Mouse (Mus musculus) forebrain, embryonic 12.5 days (tissue): ENCODE data around the gene Galk1. TPM values are rescaled to one million over a fixed set of nuclear protein-coding genes. Genes with fewer than 3 reads are reported as not detected.
A peak's percentile ranks its signal among the peaks of the same experiment; 100 is the strongest.
"Not testable (repeated sequence)": the region's sequence is repeated elsewhere in the genome, so short reads cannot be mapped to it uniquely, and the experiment has no call there.

ENCODE experiments used
- ATAC-seq: fragments of 200-750 bp; cut with Nextera tagmentation; 2 replicates; pipeline ENCODE4 v1.8.0; 2017; ENCODE audit warnings: moderate TSS enrichment; ENCODE audit not compliant: low FRiP score
- H3K27ac ChIP-seq: fragments of 300-500 bp; sonication (generic); 2 replicates; pipeline ENCODE4 v1.5.1; 2016; ENCODE audit warnings: mild to moderate bottlenecking
- H3K27me3 ChIP-seq: fragments of 300-500 bp; sonication (generic); 2 replicates; pipeline ENCODE4 v1.6.1; 2016; ENCODE audit warnings: mild to moderate bottlenecking
- H3K36me3 ChIP-seq: fragments of 300-500 bp; sonication (generic); replicated peaks from 2 replicates; pipeline ENCODE4 v1.6.1; 2016; ENCODE audit warnings: mild to moderate bottlenecking
- H3K4me1 ChIP-seq: fragments of 300-500 bp; sonication (generic); 2 replicates; pipeline ENCODE4 v1.6.1; 2016
- H3K4me2 ChIP-seq: fragments of 300-500 bp; sonication (generic); 2 replicates; pipeline ENCODE4 v1.6.1; 2016; ENCODE audit warnings: mild to moderate bottlenecking, moderate library complexity
- H3K4me3 ChIP-seq: fragments of 300-500 bp; sonication (generic); replicated peaks from 2 replicates; pipeline ENCODE4 v1.5.1; 2016; ENCODE audit warnings: mild to moderate bottlenecking
- H3K9ac ChIP-seq: fragments of 300-500 bp; sonication (generic); 2 replicates; pipeline ENCODE4 v1.6.1; 2016; ENCODE audit warnings: mild to moderate bottlenecking
- H3K9me3 ChIP-seq: fragments of 300-500 bp; sonication (generic); 2 replicates; pipeline ENCODE4 v1.6.1; 2016
- WGBS: fragments of 180-500 bp; shearing (Covaris S2); methylation state at CpG from one replicate; pipeline ENCODE4 v1.1.7; 2016; 5-methylcytosine and 5-hydroxymethylcytosine counted together
- polyA plus RNA-seq: library from polyadenylated mRNA; unstranded; fragments of >200 nt; fragmentation: Nextera tagmentation; extraction: Ambion mirVana; gene quantifications from 2 replicates; pipeline ENCODE4 v1.2.1, GENCODE M21; 2016

Galk1 gene
- polyA plus RNA-seq, 1 experiment from 2014 or later = 107 TPM

GRCm38 (mm10) chr11:116019360-116019791, 6.9 kb upstream of the Galk1 start:
- Histone ChIP-seq H3K9me3 (no peaks in the 10 kb centered on the region), H3K4me2 (no peak overlapping the region), H3K27me3 (no peaks in the 10 kb centered on the region), H3K36me3 (peaks cover 18% of the 10 kb centered on the region; the same call in 1 of the 2 replicates), H3K4me3 (no peak overlapping the region), H3K4me1 (peaks cover 18% of the 10 kb centered on the region), H3K27ac (no peak overlapping the region), H3K9ac (no peak overlapping the region)
- 72% methylated on average over 1 of the region's 1 CpGs for WGBS
- no peak for ATAC-seq

- H3K4me3 ChIP-seq, H3K9ac ChIP-seq, H3K27me3 ChIP-seq, H3K4me2 ChIP-seq, ATAC-seq, H3K9me3 ChIP-seq, H3K27ac ChIP-seq: not testable (repeated sequence)
- Histone ChIP-seq H3K4me1 (peaks cover 18% of the 10 kb centered on the region), H3K36me3 (peaks cover 18% of the 10 kb centered on the region; the same call in 1 of the 2 replicates)
- WGBS = 93% methylated on average over 4 of the region's 4 CpGs
Measured at GRCm38 (mm10) chr11:116018867-116019266, 6.3 kb upstream of the Galk1 start.

- H3K4me1 ChIP-seq = peaks cover 20% of the 10 kb centered on the region
- no peak overlapping the region for H3K27ac ChIP-seq
- H3K27me3 ChIP-seq = no peaks in the 10 kb centered on the region
- no peak overlapping the region for H3K4me2 ChIP-seq
- WGBS = 36% methylated on average over 6 of the region's 6 CpGs
- no peaks in the 10 kb centered on the region for H3K9me3 ChIP-seq
- no peak overlapping the region for H3K9ac ChIP-seq
- ATAC-seq = no peak
- peaks cover 18% of the 10 kb centered on the region; the same call in 1 of the 2 replicates for H3K36me3 ChIP-seq
- H3K4me3 ChIP-seq = no peak overlapping the region
Measured at GRCm38 (mm10) chr11:116018106-116018505, 5.6 kb upstream of the Galk1 start.

DNA sequence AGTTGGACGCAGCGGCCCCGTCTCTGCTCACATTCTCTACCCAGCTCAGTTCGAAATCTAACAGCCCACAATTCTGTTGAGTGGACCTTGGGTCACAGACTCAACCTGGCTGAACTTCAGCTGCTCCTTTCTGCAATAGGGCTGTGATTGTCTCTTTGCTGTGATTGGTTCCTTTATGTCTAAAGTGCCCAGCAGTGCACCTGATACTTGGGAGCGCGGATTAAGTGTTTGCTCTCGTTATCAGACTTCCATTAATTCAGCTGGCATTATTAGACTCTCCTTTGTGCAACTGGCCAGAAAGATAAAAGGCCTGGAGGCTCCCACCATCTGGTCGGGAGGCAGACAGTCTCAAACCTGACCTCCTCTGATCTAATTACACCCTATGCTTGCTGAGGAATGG, 2.3 kb upstream of the Galk1 start:
- Histone ChIP-seq H3K4me2 (no peak overlapping the region), H3K27me3 (no peaks in the 10 kb centered on the region), H3K4me3 (no peak overlapping the region), H3K27ac (0 out of 2 replicates have a peak overlapping the region, but pooled peaks have one; percentile 13), H3K9ac (no peak overlapping the region), H3K36me3 (0 out of 2 replicates have a peak, but pooled peaks cover 4% of the 10 kb centered on the region), H3K9me3 (no peaks in the 10 kb centered on the region), H3K4me1 (peaks cover 24% of the 10 kb centered on the region)
- ATAC-seq = no peak
- WGBS = 43% methylated on average over 8 of the region's 8 CpGs

DNA sequence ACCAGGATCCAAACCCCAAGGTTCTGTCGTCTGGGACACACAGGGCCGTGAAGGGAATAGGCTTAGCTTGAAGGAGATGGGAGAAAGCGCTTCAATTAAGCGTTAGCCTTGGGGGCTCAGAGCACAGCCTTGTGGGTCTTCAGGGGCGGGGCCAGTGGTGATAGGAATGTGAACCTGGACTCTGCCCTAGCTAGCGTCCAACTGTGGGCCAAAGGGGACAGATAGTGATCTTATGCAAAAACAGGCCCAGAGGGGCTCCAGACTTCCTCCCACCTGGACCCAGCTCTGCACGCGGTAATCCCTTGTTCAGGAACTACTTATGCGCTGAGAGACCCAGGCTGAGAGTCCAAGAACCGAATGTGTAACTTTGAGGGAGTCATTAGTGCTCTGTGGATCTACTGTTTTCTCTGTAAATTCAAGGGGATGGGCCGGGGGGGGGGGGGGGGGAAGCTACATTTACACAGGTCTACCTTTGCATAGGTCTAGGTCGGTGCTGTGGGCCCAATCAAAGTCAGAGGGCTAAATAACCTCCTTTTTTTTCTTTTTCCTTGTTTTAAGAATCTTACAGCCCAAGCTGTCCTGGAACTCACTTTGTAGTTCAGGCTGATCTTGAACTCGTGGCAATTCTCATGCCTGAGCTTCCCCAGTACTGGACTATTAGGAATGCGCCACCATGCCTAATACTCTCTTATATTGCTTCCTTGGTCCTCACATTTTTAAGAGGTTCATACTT, 824 bp downstream of the Galk1 start:
- Histone ChIP-seq H3K4me2 (peak overlapping the region; percentile 81), H3K4me3 (peak overlapping the region; percentile 63), H3K27me3 (no peaks in the 10 kb centered on the region), H3K9ac (peak overlapping the region; percentile 71), H3K36me3 (peaks cover 17% of the 10 kb centered on the region; the same call in 1 of the 2 replicates), H3K27ac (peak overlapping the region; percentile 80), H3K9me3 (no peaks in the 10 kb centered on the region), H3K4me1 (peaks cover 24% of the 10 kb centered on the region)
- WGBS = 24% methylated on average over 13 of the region's 14 CpGs
- ATAC-seq = no peak

DNA sequence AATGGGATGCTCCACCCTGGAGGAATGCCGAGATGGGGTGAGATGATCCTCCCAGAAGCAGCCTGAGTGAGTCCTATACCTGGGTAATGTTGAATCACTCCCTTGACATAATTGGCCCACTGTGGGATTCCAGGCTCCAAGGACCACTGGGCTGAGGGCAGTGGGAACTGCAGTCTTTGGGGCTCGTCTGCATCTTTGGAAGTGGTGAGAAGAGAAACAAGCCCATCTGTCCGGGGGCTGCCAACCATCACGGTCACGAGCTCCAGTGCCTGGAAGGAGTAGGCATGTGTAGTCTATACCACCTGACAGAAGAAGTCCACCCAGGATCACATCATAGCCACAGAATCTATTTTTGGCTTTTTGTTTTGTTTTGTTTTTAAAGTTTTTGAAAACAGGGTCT, 1.6 kb downstream of the Galk1 start:
- no peak overlapping the region for H3K4me3 ChIP-seq
- no peaks in the 10 kb centered on the region for H3K27me3 ChIP-seq
- H3K27ac ChIP-seq = no peak overlapping the region
- H3K9ac ChIP-seq = no peak overlapping the region
- peaks cover 26% of the 10 kb centered on the region for H3K4me1 ChIP-seq
- no peak overlapping the region for H3K4me2 ChIP-seq
- 85% methylated on average over 5 of the region's 5 CpGs for WGBS
- ATAC-seq = no peak
- H3K36me3 ChIP-seq = peaks cover 17% of the 10 kb centered on the region; the same call in 1 of the 2 replicates
- no peaks in the 10 kb centered on the region for H3K9me3 ChIP-seq

GRCm38 (mm10) chr11:116010146-116010545, 2.4 kb downstream of the Galk1 start:
- H3K36me3 ChIP-seq = peaks cover 17% of the 10 kb centered on the region; the same call in 1 of the 2 replicates
- H3K9ac ChIP-seq = no peak overlapping the region
- H3K4me1 ChIP-seq = peaks cover 34% of the 10 kb centered on the region
- ATAC-seq = no peak
- no peaks in the 10 kb centered on the region for H3K9me3 ChIP-seq
- 92% methylated on average over 8 of the region's 8 CpGs for WGBS
- no peak overlapping the region for H3K4me3 ChIP-seq
- no peak overlapping the region for H3K4me2 ChIP-seq
- H3K27me3 ChIP-seq = no peaks in the 10 kb centered on the region
- no peak overlapping the region for H3K27ac ChIP-seq

DNA sequence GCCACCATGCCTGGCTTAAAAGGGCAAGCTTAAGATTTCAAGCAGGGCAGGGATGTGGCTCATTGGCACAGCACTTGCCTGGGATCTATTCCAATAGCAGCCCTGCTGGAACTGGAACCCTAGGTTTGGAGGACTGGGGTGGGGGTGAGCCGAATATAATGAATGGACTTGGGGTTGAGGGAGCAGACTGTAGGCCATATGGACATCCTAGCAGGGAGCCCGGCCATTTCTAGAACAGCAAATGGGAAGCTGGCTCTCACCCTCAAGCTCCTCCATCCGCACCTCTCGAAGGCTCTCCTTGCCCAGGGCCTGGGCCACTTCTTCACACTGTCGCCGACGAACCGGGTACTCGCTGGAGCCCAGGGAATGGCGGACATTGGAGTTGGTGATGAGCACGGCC, 2.9 kb downstream of the Galk1 start:
- H3K4me3 ChIP-seq = no peak overlapping the region

DNA sequence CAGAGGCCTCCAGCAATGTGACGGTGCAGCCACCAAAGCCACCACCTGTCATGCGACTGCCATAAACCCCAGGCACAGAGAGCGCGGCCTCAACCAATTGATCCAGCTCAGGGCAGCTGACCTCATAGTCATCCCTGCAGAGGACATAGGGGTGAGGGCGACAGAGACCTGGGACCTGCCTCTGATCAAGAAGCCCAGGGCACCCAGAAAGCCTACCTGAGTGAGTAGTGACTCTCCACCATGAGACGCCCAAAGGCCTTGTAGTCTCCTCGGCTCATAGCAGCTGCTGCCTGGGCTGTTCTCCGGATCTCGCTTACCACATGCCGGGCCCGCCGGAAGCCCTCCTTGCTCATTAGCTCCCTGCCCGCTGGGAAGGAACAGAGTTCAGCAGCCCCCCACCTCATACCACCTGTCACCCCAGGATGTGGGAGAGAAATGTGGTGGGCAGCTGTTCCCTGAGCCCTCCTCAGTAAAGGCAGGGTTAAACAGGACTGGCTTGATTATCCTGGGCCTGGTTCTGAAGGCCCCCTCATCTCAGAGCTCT, 3.6 kb downstream of the Galk1 start:
- H3K9ac ChIP-seq = no peak overlapping the region
- no peak overlapping the region for H3K27ac ChIP-seq
- H3K9me3 ChIP-seq = no peaks in the 10 kb centered on the region
- no peak overlapping the region for H3K4me2 ChIP-seq
- ATAC-seq = no peak
- H3K36me3 ChIP-seq = peaks cover 17% of the 10 kb centered on the region; the same call in 1 of the 2 replicates
- WGBS = 89% methylated on average over 13 of the region's 13 CpGs
- H3K4me3 ChIP-seq = no peak overlapping the region
- peaks cover 37% of the 10 kb centered on the region for H3K4me1 ChIP-seq
- H3K27me3 ChIP-seq = no peaks in the 10 kb centered on the region

More for the DNA sequence above, 2.9 kb downstream of the Galk1 start:
- H3K27ac ChIP-seq = no peak overlapping the region
- no peak overlapping the region for H3K4me2 ChIP-seq
- H3K36me3 ChIP-seq = peaks cover 17% of the 10 kb centered on the region; the same call in 1 of the 2 replicates
- H3K4me1 ChIP-seq = peaks cover 36% of the 10 kb centered on the region
- H3K9me3 ChIP-seq = no peaks in the 10 kb centered on the region
- WGBS = 93% methylated on average over 11 of the region's 11 CpGs
- ATAC-seq = no peak
- H3K27me3 ChIP-seq = no peaks in the 10 kb centered on the region
- no peak overlapping the region for H3K9ac ChIP-seq

- Histone ChIP-seq H3K9ac (no peak overlapping the region), H3K27ac (no peak overlapping the region), H3K4me3 (no peak overlapping the region), H3K4me1 (peaks cover 37% of the 10 kb centered on the region), H3K27me3 (no peaks in the 10 kb centered on the region), H3K9me3 (no peaks in the 10 kb centered on the region), H3K36me3 (peaks cover 17% of the 10 kb centered on the region; the same call in 1 of the 2 replicates), H3K4me2 (no peak overlapping the region)
- ATAC-seq = no peak
- WGBS = 91% methylated on average over 11 of the region's 11 CpGs
Measured at GRCm38 (mm10) chr11:116008411-116008810, 4.1 kb downstream of the Galk1 start.

- peaks cover 17% of the 10 kb centered on the region; the same call in 1 of the 2 replicates for H3K36me3 ChIP-seq
- no peak overlapping the region for H3K9ac ChIP-seq
- peaks cover 28% of the 10 kb centered on the region for H3K4me1 ChIP-seq
- no peaks in the 10 kb centered on the region for H3K27me3 ChIP-seq
- H3K4me2 ChIP-seq = no peak overlapping the region
- H3K4me3 ChIP-seq = no peak overlapping the region
- H3K9me3 ChIP-seq = 0 out of 2 replicates have a peak, but pooled peaks cover 3% of the 10 kb centered on the region
- no peak overlapping the region for H3K27ac ChIP-seq
- WGBS = 85% methylated on average over 28 of the region's 28 CpGs
- ATAC-seq = no peak
Measured at GRCm38 (mm10) chr11:116007095-116007850, 5.2 kb downstream of the Galk1 start.
